Mouse (Mus musculus) C2C12 (cell line): Measurements from ENCODE around the gene Scgb1b30. TPM values are rescaled to one million over a fixed set of nuclear protein-coding genes. Genes with fewer than 3 reads are reported as not detected.

Source experiments
- H3K27me3 ChIP-seq: one replicate; pipeline ENCODE4 v1.6.1; 2011; ENCODE audit not compliant: control insufficient read depth, insufficient read depth, insufficient read length
- H3K36me3 ChIP-seq: one replicate; pipeline ENCODE4 v1.6.1; 2011; ENCODE audit not compliant: control insufficient read depth, insufficient read depth
- H3K4me3 ChIP-seq: one replicate; pipeline ENCODE4 v1.5.1; 2011; ENCODE audit warnings: mild to moderate bottlenecking, control low read depth; ENCODE audit not compliant: poor library complexity, insufficient read depth, severe bottlenecking
- H3K79me2 ChIP-seq: one replicate; pipeline ENCODE4 v1.6.1; 2011; ENCODE audit not compliant: control insufficient read depth, insufficient read depth
- H3K79me3 ChIP-seq: one replicate; pipeline ENCODE4 v1.6.1; 2011; ENCODE audit warnings: low read depth, control low read depth
- H3ac ChIP-seq: one replicate; pipeline ENCODE3; 2011; ENCODE audit warnings: low read depth; ENCODE audit not compliant: control insufficient read depth, insufficient read length
- CEBPB ChIP-seq: IDR thresholded peaks from one replicate; pipeline ENCODE4 v1.6.1; 2011; ENCODE audit warnings: low read depth, mild to moderate bottlenecking, control low read depth, moderate library complexity
- CTCF ChIP-seq: IDR thresholded peaks from one replicate; pipeline ENCODE4 v1.5.1; 2011; ENCODE audit not compliant: control insufficient read depth, insufficient read depth, insufficient read length
- FOSL1 ChIP-seq: IDR thresholded peaks from one replicate; pipeline ENCODE4 v1.8.0; 2011; ENCODE audit warnings: mild to moderate bottlenecking, low read length; ENCODE audit not compliant: poor library complexity, insufficient read depth, severe bottlenecking
- MAX ChIP-seq: IDR thresholded peaks from one replicate; pipeline ENCODE4 v1.6.1; 2011; ENCODE audit warnings: mild to moderate bottlenecking, control low read depth
- MYOD1 ChIP-seq: IDR thresholded peaks from one replicate; pipeline ENCODE4 v1.6.1; 2011; ENCODE audit warnings: low read depth; ENCODE audit not compliant: control insufficient read depth, insufficient read length
- MYOG ChIP-seq: IDR thresholded peaks from one replicate; pipeline ENCODE4 v1.6.1; 2011; ENCODE audit not compliant: control insufficient read depth, insufficient read length; ENCODE audit errors: extremely low read depth
- USF1 ChIP-seq: IDR thresholded peaks from one replicate; pipeline ENCODE4 v1.6.1; 2011; ENCODE audit warnings: low read depth, mild to moderate bottlenecking, control low read depth, moderate library complexity
- polyA plus RNA-seq: library from polyadenylated mRNA; unstranded; fragments of >200 nt; fragmentation: generic; extraction: Trizol; gene quantifications from one replicate; pipeline ENCODE4 v1.2.1, GENCODE M21; 2012; ENCODE audit warnings: missing spikeins

The Scgb1b30 gene
- polyA plus RNA-seq, 1 experiment: not detected

DNA sequence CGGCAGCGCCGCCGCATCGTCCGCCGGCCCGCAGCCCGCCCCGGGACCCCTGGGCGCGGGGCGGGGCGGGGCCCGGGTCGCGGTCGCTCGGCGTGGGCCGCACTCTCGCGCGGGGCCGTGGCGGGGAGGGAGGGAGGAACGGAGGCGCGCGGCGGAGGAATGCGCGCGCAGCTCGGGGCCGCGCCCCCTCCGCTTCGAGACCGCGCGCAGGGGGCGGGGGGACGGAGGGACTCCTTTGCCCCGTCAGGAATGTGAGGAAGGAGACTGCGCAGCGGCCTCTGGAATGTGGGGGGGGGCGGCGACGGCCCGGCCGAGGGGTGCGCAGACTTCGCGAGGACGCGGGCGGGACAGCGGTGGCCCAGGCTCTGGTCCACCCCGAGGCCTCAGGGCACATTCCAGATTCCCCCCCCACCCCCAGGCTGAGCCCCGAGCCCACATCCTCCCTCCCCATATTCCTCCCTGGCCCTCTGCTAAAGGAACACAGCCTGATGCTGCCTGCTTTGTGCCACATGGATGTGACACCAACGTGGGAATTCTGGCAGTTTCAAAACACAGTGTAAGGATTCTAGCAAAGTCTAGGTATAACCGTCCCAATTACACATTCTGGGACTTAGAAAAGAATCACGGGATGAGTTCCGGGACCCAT is 38.0 kb downstream of the Scgb1b30 start, which contains the start of gene Wtip:
Gene Wtip (minus strand): TSS at position 152 of the 646 bp plus-strand sequence.
- TF ChIP-seq CEBPB: no peak
- no peak for TF ChIP-seq MYOD1
- no peak for TF ChIP-seq USF1
- TF ChIP-seq FOSL1: no peak
- no peak for TF ChIP-seq MAX
- no peak for TF ChIP-seq MYOG
- no peak for TF ChIP-seq CTCF

DNA sequence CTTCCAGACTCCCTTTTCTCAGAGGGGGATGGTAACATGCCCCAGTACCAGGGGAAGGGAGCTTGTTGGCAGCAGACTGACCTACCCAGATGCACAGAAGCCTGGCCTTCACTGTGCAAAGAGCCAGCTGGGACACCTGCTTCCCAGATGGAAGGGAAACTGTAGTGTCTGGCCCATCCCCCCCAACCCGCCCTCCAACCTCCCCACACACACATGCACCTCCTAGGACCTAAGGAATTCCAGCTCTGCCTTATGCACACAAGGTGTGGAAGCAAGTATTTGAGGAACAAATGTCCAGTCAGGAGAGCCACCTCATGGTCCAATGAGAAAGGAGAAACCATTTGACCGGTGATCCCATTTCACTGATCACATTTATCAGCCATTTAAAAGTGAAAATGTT is 39.1 kb downstream of the Scgb1b30 start:
- Histone ChIP-seq H3K27me3 (no peaks in the 10 kb centered on the region), H3K36me3 (no peaks in the 10 kb centered on the region), H3K79me3 (peaks cover 5% of the 10 kb centered on the region), H3K4me3 (no peak overlapping the region), H3K79me2 (peaks cover 6% of the 10 kb centered on the region), H3ac (no peak overlapping the region)
- no peak for TF ChIP-seq MAX
- TF ChIP-seq FOSL1: no peak
- no peak for TF ChIP-seq CTCF
- no peak for TF ChIP-seq MYOD1
- TF ChIP-seq USF1: no peak
- no peak for TF ChIP-seq CEBPB
- TF ChIP-seq MYOG: no peak

More for the DNA sequence above, 38.0 kb downstream of the Scgb1b30 start, which contains the start of gene Wtip:
- Histone ChIP-seq H3K27me3 (no peaks in the 10 kb centered on the region), H3K36me3 (no peaks in the 10 kb centered on the region), H3ac (peak within 1 kb of the TSS; percentile 74), H3K79me2 (peaks cover 16% of the 10 kb centered on the region), H3K4me3 (peak within 1 kb of the TSS; percentile 39), H3K79me3 (peaks cover 7% of the 10 kb centered on the region)

DNA sequence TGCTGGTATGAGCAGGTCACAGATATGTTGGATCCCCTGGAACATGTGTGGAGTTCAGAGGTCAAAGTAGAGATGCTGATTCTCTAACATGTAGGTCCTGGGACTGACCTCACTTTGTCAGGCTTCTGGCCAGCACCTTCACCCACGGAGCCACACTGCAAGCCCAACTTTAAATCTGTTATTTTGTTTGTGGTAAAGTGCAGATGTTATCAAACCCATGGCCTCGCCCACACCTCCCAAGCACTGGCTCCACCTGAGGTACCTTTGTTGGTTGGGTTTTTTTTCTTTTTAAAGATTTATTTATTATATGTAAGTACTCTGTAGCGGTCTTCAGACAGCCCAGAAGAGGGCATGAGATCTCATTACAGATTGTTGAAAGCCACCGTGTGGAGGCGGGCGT is 44.3 kb downstream of the Scgb1b30 start:
- Histone ChIP-seq H3K79me2 (no peaks in the 10 kb centered on the region), H3ac (no peak overlapping the region), H3K4me3 (no peak overlapping the region), H3K79me3 (no peaks in the 10 kb centered on the region), H3K27me3 (no peaks in the 10 kb centered on the region), H3K36me3 (peaks cover 48% of the 10 kb centered on the region)
- no peak for TF ChIP-seq MYOG
- no peak for TF ChIP-seq CEBPB

DNA sequence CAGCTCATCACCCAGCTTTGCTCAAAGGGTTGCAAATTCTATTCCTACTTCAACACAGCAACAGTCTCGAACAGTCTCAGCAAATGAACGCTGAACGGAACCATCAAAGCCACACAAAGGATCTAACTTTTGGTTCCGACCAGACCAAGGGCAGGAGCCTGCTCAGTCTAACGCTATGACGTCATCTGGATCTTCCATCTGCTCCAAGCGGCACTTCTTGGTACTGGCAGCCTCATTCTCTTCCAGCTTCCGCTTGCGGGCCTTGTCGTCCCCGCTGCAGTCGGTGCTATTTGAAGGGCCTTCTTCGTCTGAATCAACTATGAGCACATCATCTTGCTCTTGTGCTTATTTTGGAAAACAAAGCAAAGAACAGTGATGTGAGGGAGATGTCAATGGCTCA is 45.9 kb downstream of the Scgb1b30 start:
- H3K79me2 ChIP-seq: no peaks in the 10 kb centered on the region
- H3K4me3 ChIP-seq: no peak overlapping the region
- no peak overlapping the region for H3ac ChIP-seq
- TF ChIP-seq MYOD1 (no peak), USF1 (no peak), CTCF (no peak), FOSL1 (no peak), CEBPB (no peak), MAX (no peak), MYOG (no peak)
- no peaks in the 10 kb centered on the region for H3K27me3 ChIP-seq
- H3K79me3 ChIP-seq: no peaks in the 10 kb centered on the region
- peaks cover 64% of the 10 kb centered on the region for H3K36me3 ChIP-seq

DNA sequence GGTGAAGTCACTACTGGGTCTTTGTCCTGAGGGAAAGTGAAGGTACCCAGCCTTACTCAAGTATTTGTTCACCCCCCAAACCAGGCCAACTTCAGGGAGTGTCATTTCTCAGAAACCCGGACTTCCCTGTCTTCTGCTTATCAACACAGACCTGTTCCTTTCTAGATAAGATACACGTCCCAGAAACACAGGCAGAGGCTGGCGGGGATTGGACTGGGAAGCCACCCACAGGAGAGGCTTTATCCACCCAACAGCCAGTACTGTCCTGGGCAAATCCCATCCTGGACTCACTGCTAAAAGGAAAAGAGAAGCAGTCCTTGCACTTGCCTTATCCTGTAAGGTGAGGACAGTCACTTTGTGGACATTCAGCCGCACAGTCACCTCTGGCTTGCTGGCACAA is 52.0 kb downstream of the Scgb1b30 start:
- TF ChIP-seq USF1 (no peak), MAX (no peak), MYOG (no peak)
- Histone ChIP-seq H3K27me3 (no peaks in the 10 kb centered on the region), H3K79me2 (peaks cover 13% of the 10 kb centered on the region), H3K79me3 (peaks cover 2% of the 10 kb centered on the region), H3K4me3 (no peak overlapping the region), H3ac (no peak overlapping the region), H3K36me3 (peaks cover 94% of the 10 kb centered on the region)

Other genes with a start within 250 kb of the Scgb1b30 start
- gene Scgb2b26, start 150.4 kb upstream of the Scgb1b30 start, polyA plus RNA-seq: not detected
- not detected for gene Scgb2b27, start 81.5 kb upstream of the Scgb1b30 start, polyA plus RNA-seq
- gene Scgb1b27, start 73.9 kb upstream of the Scgb1b30 start, polyA plus RNA-seq: not detected
- 34.2 TPM for gene Wtip, start 37.8 kb downstream of the Scgb1b30 start, polyA plus RNA-seq
- gene Uba2, start 74.2 kb downstream of the Scgb1b30 start, polyA plus RNA-seq: 98.0 TPM
- gene Pdcd2l, start 101.2 kb downstream of the Scgb1b30 start, polyA plus RNA-seq: 41.7 TPM
- gene Gpi1, start 134.9 kb downstream of the Scgb1b30 start, polyA plus RNA-seq: 396 TPM
- 0.11 TPM for gene Gm6096, start 155.6 kb downstream of the Scgb1b30 start, polyA plus RNA-seq
- 13.2 TPM for gene 4931406P16Rik, start 218.1 kb downstream of the Scgb1b30 start, polyA plus RNA-seq